Mouse (Mus musculus): ENCODE results near the gene Tmem63a. TPM values are rescaled to one million over a fixed set of nuclear protein-coding genes. Genes with fewer than 3 reads are reported as not detected.
"Not testable (repeated sequence)": the region's sequence is repeated elsewhere in the genome, so short reads cannot be mapped to it uniquely, and the experiment has no call there.

Tmem63a gene
- polyA plus RNA-seq, 1 experiment, result 3.3 TPM

DNA sequence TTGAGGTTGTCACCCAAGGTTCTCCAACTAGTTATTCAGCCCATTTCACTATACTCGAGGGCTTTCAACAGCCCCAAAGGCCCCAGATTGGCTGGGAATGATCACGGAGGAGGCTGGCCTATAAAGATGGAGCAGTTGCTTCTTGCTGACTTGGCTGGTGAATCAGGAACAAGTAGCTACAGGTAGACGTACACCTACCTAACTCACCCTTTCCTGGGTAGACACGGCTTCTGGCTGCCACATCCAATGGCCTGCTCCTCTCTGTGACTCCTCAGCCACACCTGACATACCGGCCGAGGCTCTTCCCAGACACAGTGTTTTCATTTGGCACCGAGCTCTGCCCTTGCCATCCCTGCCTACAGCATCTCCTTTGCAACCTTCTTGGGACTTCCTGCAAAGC, 25.1 kb downstream of the Tmem63a start:
- TF ChIP-seq CTCF (IDR thresholded peaks at IDR 0.05; ENCODE audit: borderline replicate concordance, extremely low read depth, insufficient read depth, insufficient read length) (no peak), POLR2A (IDR thresholded peaks at IDR 0.05; ENCODE audit: borderline replicate concordance, extremely low read depth, insufficient read depth, insufficient read length, poor library complexity, severe bottlenecking) (no peak)
- no peak for DNase-seq (ENCODE audit: low read depth)

DNA sequence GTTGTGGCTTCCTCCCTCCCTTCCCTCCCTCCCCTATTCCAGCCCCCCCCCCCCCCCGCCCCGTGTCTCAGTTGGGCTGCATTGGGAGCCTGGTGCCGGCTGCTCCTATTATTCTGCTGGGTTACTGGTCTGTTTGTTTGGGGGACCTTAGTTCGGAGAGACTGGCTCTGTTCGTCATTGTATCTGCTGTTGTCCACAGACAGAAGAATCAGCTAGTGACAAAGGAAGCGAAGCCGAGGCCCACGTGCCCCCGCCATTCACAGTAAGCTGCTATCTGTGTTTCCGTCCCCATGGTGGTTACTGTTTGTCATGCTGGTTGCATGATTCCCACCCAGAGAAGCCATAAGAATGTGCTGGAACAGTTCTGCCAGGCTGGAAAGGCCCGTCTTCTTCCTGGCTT, 30.8 kb downstream of the Tmem63a start:
- TF ChIP-seq CTCF (IDR thresholded peaks at IDR 0.05; ENCODE audit: borderline replicate concordance, extremely low read depth, insufficient read depth, insufficient read length), result no peak
- no peak for TF ChIP-seq POLR2A (IDR thresholded peaks at IDR 0.05; ENCODE audit: borderline replicate concordance, extremely low read depth, insufficient read depth, insufficient read length, poor library complexity, severe bottlenecking)
- DNase-seq (ENCODE audit: low read depth), result no peak

DNA sequence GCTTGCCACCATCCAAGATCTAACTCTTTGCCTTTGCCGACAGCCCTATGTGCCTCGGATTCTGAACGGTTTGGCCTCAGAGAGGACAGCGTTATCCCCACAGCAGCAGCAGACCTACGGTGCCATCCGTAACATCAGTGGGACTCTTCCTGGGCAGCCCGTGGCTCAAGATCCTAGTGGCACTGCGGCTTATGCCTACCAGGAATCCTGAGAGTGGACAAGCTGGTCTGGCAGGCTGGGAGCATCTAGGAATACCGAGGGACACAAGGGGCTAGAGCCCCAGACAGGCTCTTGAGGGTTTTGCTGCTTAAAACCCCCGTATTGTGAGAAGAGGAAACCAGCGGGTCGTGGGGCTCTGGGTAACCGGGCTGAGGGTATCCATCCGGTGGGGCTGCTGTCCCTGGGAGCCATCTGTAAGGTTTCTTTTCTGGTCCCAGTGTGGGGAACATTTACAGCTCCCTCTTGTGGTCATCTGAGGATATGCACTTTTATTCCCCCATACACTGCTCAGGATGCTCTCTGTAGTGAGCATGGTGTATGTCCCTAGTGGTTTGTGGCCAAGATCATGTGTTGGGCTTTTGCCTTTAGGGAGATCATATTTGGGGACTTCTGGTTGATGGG, 32.1 kb downstream of the Tmem63a start:
- peak; percentile 69; the same call in 1 of the 2 replicates for TF ChIP-seq CTCF (IDR thresholded peaks at IDR 0.05; ENCODE audit: borderline replicate concordance, extremely low read depth, insufficient read depth, insufficient read length)
- no peak for TF ChIP-seq POLR2A (IDR thresholded peaks at IDR 0.05; ENCODE audit: borderline replicate concordance, extremely low read depth, insufficient read depth, insufficient read length, poor library complexity, severe bottlenecking)

DNA sequence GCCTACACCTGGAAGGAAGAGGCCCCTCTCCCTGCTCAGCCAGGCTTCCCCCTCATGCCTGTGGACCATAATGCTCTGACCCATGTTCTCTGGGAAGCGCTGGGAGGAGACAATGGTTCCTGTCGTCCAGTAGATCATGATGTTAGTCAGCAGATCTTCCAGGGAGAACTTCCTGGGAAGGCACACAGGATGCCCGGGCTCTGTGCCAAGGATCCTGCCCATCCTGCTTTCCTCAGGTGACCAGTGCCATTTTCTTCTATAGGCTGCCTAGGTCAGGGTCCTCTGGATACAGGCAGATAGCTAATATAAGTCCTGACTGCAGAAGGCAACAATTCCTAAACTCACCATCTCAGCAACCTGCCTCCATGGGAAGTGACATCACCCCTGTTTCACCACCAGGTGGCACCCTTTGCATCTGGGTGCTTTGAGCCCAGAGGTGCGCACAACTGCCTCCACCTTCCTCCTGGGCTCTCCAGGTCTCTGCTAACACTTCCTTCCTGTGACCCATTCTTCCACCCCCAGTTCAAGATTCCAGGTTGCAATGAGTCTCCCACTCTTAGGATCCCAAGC, 34.1 kb downstream of the Tmem63a start:
- no peak for DNase-seq (ENCODE audit: low read depth)
- TF ChIP-seq CTCF (IDR thresholded peaks at IDR 0.05; ENCODE audit: borderline replicate concordance, extremely low read depth, insufficient read depth, insufficient read length) (peak; percentile 60), POLR2A (IDR thresholded peaks at IDR 0.05; ENCODE audit: borderline replicate concordance, extremely low read depth, insufficient read depth, insufficient read length, poor library complexity, severe bottlenecking) (no peak)

More for the DNA sequence above, 32.1 kb downstream of the Tmem63a start:
- peak; percentile 62 for DNase-seq (ENCODE audit: low read depth)

DNA sequence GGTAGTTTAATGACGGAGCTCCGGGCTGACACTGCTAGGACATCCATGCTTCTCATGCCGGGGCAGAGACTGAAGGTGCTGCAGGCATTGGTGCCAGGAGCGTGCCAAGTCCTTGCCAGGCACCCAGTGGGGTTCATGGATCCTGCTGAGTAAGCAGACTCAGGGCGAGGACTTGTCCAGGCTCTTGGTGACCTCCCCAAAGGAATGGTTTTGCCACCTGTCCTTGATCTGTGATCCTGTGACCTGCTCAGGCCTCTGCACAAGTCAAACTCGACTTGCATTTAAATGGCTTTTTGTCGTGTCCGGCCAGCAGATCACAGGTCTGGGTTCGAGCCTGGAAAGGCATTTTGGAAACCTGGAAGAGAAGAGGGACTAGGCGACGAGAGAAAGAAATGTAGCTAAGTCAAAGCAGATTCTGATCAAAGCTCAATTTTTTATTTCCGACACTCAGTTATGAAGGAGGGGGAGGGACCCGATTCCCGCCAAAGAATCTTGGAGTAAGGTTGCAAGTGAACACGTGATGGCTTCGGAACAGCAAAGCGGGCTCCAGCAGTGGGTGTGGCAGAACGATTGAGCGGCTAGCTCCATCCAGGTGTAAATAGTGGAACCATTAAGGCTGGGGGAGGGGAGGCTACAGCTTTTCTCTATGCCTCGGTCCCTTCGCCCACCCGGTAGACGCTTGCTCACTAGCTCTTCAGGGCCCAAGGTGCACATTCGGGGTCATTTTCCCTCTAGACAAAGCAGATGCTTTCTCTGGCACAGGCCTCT, 37.5 kb downstream of the Tmem63a start:
- TF ChIP-seq POLR2A (IDR thresholded peaks at IDR 0.05; ENCODE audit: borderline replicate concordance, extremely low read depth, insufficient read depth, insufficient read length, poor library complexity, severe bottlenecking) (no peak), CTCF (IDR thresholded peaks at IDR 0.05; ENCODE audit: borderline replicate concordance, extremely low read depth, insufficient read depth, insufficient read length) (no peak)
- DNase-seq (ENCODE audit: low read depth), result no peak

DNA sequence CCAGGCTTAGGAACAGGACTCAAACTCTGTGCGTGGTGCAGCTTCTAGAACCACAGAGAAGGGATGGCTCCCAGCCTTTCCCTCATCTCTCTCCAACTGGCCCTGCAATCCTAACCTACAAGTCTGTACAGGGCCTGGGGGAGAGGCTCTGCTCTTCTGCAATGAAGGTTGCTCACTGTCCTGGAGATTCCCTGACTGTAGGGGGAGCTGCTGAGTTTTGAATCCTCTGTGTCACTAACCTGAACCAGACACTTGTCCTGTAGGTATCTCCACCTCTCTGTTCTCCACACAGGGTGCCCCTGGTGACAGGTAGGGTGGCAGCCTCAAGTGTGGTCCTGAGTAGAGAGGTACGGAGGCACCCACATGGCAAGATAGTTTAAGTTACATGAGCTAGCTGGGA, 38.3 kb downstream of the Tmem63a start:
- no peak for TF ChIP-seq CTCF (IDR thresholded peaks at IDR 0.05; ENCODE audit: borderline replicate concordance, extremely low read depth, insufficient read depth, insufficient read length)
- no peak for TF ChIP-seq POLR2A (IDR thresholded peaks at IDR 0.05; ENCODE audit: borderline replicate concordance, extremely low read depth, insufficient read depth, insufficient read length, poor library complexity, severe bottlenecking)
- DNase-seq (ENCODE audit: low read depth), result no peak

DNA sequence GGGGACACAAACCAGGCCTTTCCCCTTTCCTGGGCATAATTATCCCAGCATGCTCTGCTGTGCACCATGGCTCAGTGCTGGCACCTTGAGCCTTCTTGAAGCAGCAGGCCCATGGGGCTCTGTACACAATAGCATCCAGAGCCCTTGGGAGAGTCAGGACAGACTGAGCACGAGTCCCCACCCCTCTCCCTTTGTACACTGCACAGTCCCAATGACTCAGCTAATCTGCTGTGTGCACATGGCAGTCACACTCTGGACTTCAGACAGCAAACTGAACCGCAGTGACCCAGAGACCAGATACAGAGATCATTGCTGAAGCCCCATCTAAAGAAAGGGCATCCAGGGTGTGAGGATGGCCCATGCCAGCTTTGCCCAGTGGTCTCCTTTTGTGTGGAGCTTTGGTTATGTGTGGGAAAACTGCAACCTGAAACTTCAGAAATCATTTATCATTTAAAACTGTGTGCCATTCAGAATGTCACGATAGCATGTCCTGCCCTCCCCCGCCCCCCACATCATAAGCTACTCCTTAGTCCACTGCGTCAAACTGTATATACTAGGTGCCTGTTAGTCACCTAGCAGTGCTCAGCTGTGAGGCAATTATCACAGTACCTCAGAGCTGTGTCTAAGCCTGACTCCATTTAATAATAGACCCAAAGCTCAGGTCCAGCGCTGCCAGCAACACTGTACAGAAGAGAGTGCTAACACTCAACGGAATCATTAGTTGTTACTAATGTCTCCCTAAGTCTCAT, 39.3 kb downstream of the Tmem63a start:
- not testable (repeated sequence) for DNase-seq (ENCODE audit: low read depth)

DNA sequence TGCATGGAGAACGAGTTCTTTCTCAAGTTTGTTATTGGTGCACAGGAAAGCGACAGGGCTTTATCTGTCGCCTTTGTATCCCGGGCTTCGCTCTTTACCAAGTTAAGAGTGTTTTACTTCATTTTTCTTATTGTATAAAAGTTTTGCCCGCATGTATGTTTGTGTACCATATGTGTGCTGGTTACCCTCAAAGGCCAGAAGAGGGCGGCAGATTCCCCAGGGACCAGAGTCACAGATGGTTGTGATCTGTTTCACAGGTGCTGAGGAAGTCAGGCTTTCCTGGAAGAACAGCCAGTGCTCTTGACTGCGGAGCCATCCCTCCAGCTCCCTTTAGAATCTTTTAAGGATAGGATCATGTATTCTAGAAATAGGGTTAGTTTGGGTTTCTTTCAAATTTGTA, 44.6 kb downstream of the Tmem63a start:
- TF ChIP-seq POLR2A (IDR thresholded peaks at IDR 0.05; ENCODE audit: borderline replicate concordance, extremely low read depth, insufficient read depth, insufficient read length, poor library complexity, severe bottlenecking) (no peak), CTCF (IDR thresholded peaks at IDR 0.05; ENCODE audit: borderline replicate concordance, extremely low read depth, insufficient read depth, insufficient read length) (no peak)
- no peak for DNase-seq (ENCODE audit: low read depth)

DNA sequence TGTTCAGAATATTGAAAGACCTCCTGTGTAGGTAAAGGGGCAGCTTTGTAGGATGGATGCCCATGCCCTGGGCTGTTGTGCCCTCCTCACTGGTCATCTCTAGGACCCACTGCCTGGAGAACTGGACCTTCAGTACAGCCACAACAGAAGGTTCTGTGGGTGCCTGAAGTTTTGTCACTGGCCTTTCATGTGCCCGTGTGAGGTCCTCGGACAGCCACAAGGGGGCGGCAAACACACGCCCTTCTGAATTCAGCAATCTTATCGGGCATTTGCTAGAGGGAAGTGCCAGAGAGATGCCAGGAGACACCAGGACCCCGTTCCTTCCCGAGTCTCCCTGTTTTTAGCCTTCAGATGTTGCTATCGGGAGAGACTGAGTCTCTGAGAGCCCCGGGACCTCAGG, 45.6 kb downstream of the Tmem63a start:
- TF ChIP-seq POLR2A (IDR thresholded peaks at IDR 0.05; ENCODE audit: borderline replicate concordance, extremely low read depth, insufficient read depth, insufficient read length, poor library complexity, severe bottlenecking), result no peak
- peak; percentile 99 for TF ChIP-seq CTCF (IDR thresholded peaks at IDR 0.05; ENCODE audit: borderline replicate concordance, extremely low read depth, insufficient read depth, insufficient read length)
- DNase-seq (ENCODE audit: low read depth), result peak; percentile 83

DNA sequence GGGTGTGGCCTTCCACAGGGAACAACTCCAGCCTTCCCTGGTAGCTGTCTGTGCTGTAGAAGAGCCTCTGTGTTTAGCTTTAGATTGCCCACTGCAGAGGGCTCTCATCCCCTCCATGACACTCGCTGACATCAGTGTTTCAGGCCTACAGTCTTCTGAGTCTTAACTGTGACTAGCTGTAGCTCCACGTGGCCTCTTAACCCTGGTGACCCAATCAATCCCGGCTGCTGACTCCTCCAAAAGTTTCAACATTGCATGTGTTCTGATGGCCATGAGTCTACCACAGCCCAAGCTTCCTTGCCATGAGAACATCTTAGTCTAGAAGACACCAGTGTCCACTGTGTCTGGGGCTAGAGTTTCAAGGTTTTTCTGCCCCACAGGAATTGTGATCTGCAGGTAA, 48.5 kb downstream of the Tmem63a start:
- TF ChIP-seq CTCF (IDR thresholded peaks at IDR 0.05; ENCODE audit: borderline replicate concordance, extremely low read depth, insufficient read depth, insufficient read length) (no peak), POLR2A (IDR thresholded peaks at IDR 0.05; ENCODE audit: borderline replicate concordance, extremely low read depth, insufficient read depth, insufficient read length, poor library complexity, severe bottlenecking) (no peak)
- no peak for DNase-seq (ENCODE audit: low read depth)

DNA sequence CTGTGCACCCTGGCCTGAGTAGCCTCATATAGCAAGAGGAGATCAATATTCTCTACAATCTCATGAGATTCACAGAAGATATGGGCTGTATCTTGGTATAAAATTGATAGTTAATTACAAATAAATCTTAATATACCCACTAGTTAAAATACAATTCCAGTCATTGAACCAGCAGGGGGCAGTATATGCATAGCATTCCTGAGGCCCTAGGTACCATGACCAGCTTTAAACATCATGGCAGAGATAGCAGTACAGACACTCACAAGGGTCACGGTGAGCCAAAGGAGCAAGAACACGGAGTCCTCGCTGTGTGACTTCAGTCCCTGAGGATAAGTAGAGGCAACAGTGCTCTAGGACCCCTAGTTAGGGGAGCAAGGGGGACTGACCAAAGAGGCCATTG, 50.0 kb downstream of the Tmem63a start:
- DNase-seq (ENCODE audit: low read depth), result peak; percentile 69
- TF ChIP-seq CTCF (IDR thresholded peaks at IDR 0.05; ENCODE audit: borderline replicate concordance, extremely low read depth, insufficient read depth, insufficient read length), result peak; percentile 59
- no peak for TF ChIP-seq POLR2A (IDR thresholded peaks at IDR 0.05; ENCODE audit: borderline replicate concordance, extremely low read depth, insufficient read depth, insufficient read length, poor library complexity, severe bottlenecking)

All from brain, embryonic 14.5 days (tissue).